Mouse (Mus musculus) bone marrow, adult 2 months (tissue): ENCODE measurements around the gene Gfra4.

Source experiments
- CTCF ChIP-seq: fragments of 200-500 bp; IDR thresholded peaks from 2 replicates; pipeline ENCODE4 v1.5.1; 2011; ENCODE audit warnings: low read length, control low read depth; ENCODE audit not compliant: control insufficient read depth, insufficient read depth
- POLR2A ChIP-seq: fragments of 200-500 bp; IDR thresholded peaks from 2 replicates; pipeline ENCODE4 v1.6.1; 2011; ENCODE audit warnings: low read depth, mild to moderate bottlenecking, control low read depth, low read length, borderline replicate concordance; ENCODE audit not compliant: control insufficient read depth

- TF ChIP-seq CTCF (no peak), POLR2A (no peak)
Observed at GRCm38 (mm10) chr2:131030561-131030960, 12.3 kb downstream of the Gfra4 start.
